Mouse (Mus musculus) erythroblast, embryonic 14.5 days (primary cell): Measurements from ENCODE around the gene Gns. TPM values are rescaled to one million over a fixed set of nuclear protein-coding genes. Genes with fewer than 3 reads are reported as not detected.
"Not testable (repeated sequence)": the region's sequence is repeated elsewhere in the genome, so short reads cannot be mapped to it uniquely, and the experiment has no call there.

Experiments
- H3K27me3 ChIP-seq: 2 replicates; pipeline ENCODE4 v1.6.1; 2012; ENCODE audit warnings: inconsistent platforms; ENCODE audit not compliant: control insufficient read depth
- H3K36me3 ChIP-seq: 2 replicates; pipeline ENCODE4 v1.6.1; 2012; ENCODE audit warnings: mild to moderate bottlenecking, inconsistent platforms; ENCODE audit not compliant: control insufficient read depth
- H3K4me1 ChIP-seq: 2 replicates; pipeline ENCODE4 v1.6.1; 2012; ENCODE audit warnings: inconsistent platforms; ENCODE audit not compliant: control insufficient read depth
- H3K4me3 ChIP-seq: replicated peaks from 2 replicates; pipeline ENCODE3; 2012; ENCODE audit warnings: moderate library complexity, mild to moderate bottlenecking, inconsistent platforms
- H3K9me3 ChIP-seq: 2 replicates; pipeline ENCODE4 v1.6.1; 2012; ENCODE audit warnings: low read length, inconsistent platforms, mixed read lengths; ENCODE audit not compliant: control insufficient read depth
- GATA1 ChIP-seq: IDR thresholded peaks from 2 replicates; pipeline ENCODE4 v1.6.1; 2012; ENCODE audit warnings: low read length, inconsistent platforms, mixed read lengths
- TAL1 ChIP-seq: IDR thresholded peaks from 3 replicates; pipeline ENCODE4 v1.6.1; 2012; ENCODE audit warnings: low read length, inconsistent platforms, mixed read lengths
- polyA plus RNA-seq: library from polyadenylated mRNA; stranded (reverse); fragments of >175 nt; gene quantifications from 2 replicates; pipeline ENCODE4 v1.2.3, GENCODE M21; 2012

Gene Gns
- polyA plus RNA-seq, 1 experiment, result 0.21 TPM

DNA sequence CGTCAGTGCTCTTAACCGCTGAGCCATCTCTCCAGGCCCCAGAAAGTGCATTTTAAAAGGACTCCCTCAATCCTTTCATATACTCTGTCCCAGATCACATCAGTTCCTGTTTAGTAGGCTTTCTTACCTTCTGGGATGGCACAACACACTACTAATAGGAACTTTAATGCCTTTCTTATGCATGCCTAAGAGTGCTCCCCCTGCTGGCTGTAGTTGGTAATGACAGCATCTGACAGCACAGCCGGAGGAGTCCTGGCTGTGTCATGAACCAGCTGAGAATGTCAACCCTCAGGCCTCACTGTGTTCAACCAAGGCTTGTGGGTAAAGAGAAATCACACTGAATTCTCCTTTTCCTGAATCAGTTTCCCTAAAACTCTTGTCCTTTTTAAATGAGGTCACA is 30.3 kb upstream of the Gns start:
- H3K36me3 ChIP-seq, result no peaks in the 10 kb centered on the region
- no peaks in the 10 kb centered on the region for H3K9me3 ChIP-seq
- H3K4me1 ChIP-seq, result no peaks in the 10 kb centered on the region
- H3K27me3 ChIP-seq, result no peaks in the 10 kb centered on the region
- H3K4me3 ChIP-seq, result no peak overlapping the region
- TF ChIP-seq GATA1, result no peak
- TF ChIP-seq TAL1, result no peak

DNA sequence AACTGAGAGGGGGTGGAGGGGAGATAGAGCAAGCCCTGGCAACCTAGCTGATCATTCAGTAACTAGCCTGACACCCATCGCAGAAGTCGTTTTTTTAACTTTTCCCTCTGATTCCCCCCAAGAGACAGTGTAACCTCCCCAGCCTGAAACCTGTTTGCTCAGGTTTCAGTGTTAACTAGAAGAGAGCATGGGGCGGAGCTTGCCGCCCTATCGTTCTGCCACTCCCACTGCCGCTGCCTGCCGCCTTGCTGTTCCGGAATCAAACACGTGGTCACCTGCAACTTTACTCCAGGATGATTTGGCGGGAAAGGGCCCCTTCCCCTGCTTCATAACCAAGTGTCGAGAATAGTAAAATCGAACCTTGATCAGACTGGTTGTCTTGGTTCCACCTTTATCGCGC is 28.4 kb upstream of the Gns start:
- not testable (repeated sequence) for H3K36me3 ChIP-seq, H3K4me1 ChIP-seq, H3K27me3 ChIP-seq, H3K4me3 ChIP-seq, H3K9me3 ChIP-seq

DNA sequence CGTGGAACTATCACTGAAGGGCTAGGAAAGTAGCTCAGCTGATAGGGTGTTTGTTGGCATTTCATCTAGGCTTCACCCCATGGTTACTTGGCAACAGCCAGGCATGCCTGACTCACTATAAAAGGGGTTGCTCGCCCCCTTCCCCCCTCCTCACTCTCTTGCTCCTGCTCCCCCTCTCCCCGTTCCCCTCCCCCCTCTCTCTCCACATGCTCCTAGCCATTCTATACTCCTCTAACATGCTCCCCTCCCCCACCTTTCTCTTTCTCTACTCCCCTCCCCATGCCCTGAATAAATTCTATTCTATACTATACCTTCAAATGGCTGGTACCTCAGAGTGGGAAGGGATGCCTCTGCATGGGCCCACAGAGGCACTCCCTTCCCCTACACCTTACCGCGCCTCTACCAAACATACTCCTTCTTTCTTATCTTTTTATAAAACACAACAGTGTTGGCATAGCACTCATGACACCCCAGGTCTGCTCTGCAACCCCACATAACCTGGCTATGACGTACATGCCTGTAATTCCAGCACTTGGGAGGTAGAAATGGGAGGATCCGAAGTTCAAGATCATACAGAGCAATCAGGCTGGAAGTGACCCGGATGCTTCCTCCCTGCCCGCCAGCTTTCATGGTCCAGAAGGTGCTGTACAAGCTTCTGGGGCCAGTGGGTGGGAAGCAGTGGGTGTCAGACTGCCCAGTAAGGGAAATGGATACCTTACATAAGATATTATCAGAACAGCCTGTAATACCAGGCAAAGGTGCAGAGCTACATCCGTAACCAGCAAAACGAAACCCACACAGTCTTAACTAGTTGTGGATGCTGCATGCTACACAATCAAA is 23.9 kb upstream of the Gns start:
- Histone ChIP-seq H3K36me3 (no peaks in the 10 kb centered on the region), H3K9me3 (no peaks in the 10 kb centered on the region), H3K4me3 (no peak overlapping the region), H3K4me1 (no peaks in the 10 kb centered on the region), H3K27me3 (no peaks in the 10 kb centered on the region)
- TF ChIP-seq TAL1 (no peak), GATA1 (no peak)

GRCm38 (mm10) chr10:121342260-121342659 is 22.6 kb upstream of the Gns start:
- H3K4me1 ChIP-seq, result no peaks in the 10 kb centered on the region
- H3K36me3 ChIP-seq, result no peaks in the 10 kb centered on the region
- TF ChIP-seq GATA1 (no peak), TAL1 (no peak)
- H3K4me3 ChIP-seq, result no peak overlapping the region
- peaks cover 2% of the 10 kb centered on the region for H3K27me3 ChIP-seq
- no peaks in the 10 kb centered on the region for H3K9me3 ChIP-seq

GRCm38 (mm10) chr10:121343867-121344266 is 21.0 kb upstream of the Gns start:
- no peaks in the 10 kb centered on the region for H3K36me3 ChIP-seq
- no peak for TF ChIP-seq GATA1
- no peak for TF ChIP-seq TAL1
- H3K9me3 ChIP-seq, result no peaks in the 10 kb centered on the region
- H3K27me3 ChIP-seq, result peaks cover 4% of the 10 kb centered on the region
- H3K4me3 ChIP-seq, result no peak overlapping the region
- H3K4me1 ChIP-seq, result no peaks in the 10 kb centered on the region

GRCm38 (mm10) chr10:121349244-121349643 is 15.6 kb upstream of the Gns start:
- peaks cover 5% of the 10 kb centered on the region for H3K4me1 ChIP-seq
- no peak overlapping the region for H3K4me3 ChIP-seq
- TF ChIP-seq GATA1, result no peak
- no peak for TF ChIP-seq TAL1
- peaks cover 46% of the 10 kb centered on the region for H3K27me3 ChIP-seq
- H3K36me3 ChIP-seq, result no peaks in the 10 kb centered on the region
- peaks cover 8% of the 10 kb centered on the region for H3K9me3 ChIP-seq

DNA sequence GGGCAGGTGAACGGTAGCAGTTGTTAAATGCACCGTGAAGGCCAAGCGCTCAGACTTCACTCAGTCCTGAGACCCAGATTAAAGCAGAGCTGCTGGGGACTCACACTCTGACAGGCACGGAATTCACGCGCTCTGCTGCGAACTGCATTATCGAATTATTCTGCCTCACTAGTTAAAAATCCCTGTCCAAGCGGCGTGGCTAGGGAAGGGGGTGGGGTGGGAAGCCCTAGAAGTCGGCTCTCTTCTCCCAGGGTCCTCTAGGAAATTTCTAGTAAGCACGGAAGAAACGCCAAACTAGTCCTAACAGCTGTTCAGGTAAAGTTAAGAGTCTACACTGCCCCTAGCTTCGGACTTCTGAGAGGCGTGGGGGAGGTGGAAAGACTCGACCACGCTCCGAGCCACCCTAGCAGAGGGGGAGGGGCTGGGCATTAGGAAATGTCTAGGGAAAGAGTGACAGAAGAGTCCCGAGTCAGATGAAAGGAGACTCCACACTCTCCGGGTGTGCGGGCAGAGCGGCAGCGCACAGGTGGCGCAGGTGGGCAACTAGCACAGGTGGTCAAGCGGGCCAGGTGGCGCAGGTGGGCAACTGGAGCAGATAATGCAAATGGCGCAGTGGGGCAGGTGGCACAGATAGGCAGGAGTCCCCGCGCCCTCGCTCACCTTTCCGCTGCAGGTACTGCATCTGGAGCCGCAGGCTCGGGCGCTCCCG is 14.4 kb upstream of the Gns start:
- H3K36me3 ChIP-seq, result no peaks in the 10 kb centered on the region
- H3K4me3 ChIP-seq, result peak overlapping the region; percentile 39
- peaks cover 5% of the 10 kb centered on the region for H3K4me1 ChIP-seq
- peaks cover 8% of the 10 kb centered on the region for H3K9me3 ChIP-seq
- peaks cover 46% of the 10 kb centered on the region for H3K27me3 ChIP-seq
- TF ChIP-seq GATA1 (no peak), TAL1 (no peak)

DNA sequence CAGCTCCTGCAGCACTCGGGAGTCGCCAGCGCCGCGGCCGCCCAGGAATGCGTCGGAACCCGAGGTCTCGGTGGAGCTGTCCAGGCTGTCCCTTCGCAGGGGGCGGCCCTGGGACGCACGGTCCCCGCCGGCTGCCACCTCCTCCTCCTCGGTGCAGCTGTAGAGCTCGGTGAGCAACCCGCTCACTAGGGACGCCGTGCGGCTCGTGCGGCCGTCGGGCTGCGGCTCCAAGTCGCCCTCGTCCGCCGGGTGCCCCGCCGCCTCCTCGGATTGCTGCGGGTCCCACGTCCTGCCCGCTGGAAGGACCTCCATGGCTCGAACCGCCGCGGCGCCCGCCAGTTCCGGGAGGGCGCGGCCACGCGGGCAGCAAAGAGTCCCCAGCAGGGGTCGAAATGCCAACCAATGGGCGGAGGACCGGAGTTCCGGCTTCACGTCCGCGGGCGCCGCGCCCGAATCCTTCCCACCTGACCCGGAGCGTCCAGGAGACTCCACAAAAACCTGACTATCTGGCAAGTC is 13.8 kb upstream of the Gns start, which contains the start of gene Tbc1d30:
TSS of gene Tbc1d30 (minus strand) at position 213 of the 516 bp plus-strand sequence.
- Histone ChIP-seq H3K4me1 (peaks cover 5% of the 10 kb centered on the region), H3K36me3 (no peaks in the 10 kb centered on the region), H3K27me3 (peaks cover 46% of the 10 kb centered on the region), H3K9me3 (peaks cover 8% of the 10 kb centered on the region), H3K4me3 (peak within 1 kb of the TSS; percentile 39)
- TF ChIP-seq GATA1 (no peak), TAL1 (no peak)

GRCm38 (mm10) chr10:121351692-121352290 is 13.1 kb upstream of the Gns start:
- no peak for TF ChIP-seq GATA1
- no peak for TF ChIP-seq TAL1
- H3K4me3 ChIP-seq, result no peak overlapping the region
- peaks cover 46% of the 10 kb centered on the region for H3K27me3 ChIP-seq
- H3K9me3 ChIP-seq, result peaks cover 10% of the 10 kb centered on the region
- H3K4me1 ChIP-seq, result peaks cover 5% of the 10 kb centered on the region
- H3K36me3 ChIP-seq, result no peaks in the 10 kb centered on the region
